Mouse (Mus musculus) neural tube, embryonic 13.5 days (tissue): ENCODE results near the gene Adamts18. TPM values are rescaled to one million over a fixed set of nuclear protein-coding genes. Genes with fewer than 3 reads are reported as not detected.

ENCODE experiments used
- ATAC-seq: fragments of 200-750 bp; cut with Nextera tagmentation; 2 replicates; pipeline ENCODE4 v1.8.0; 2017; ENCODE audit warnings: low read depth, mild to moderate bottlenecking, moderate TSS enrichment, moderate library complexity
- H3K27ac ChIP-seq: fragments of 300-500 bp; sonication (generic); replicated peaks from 2 replicates; pipeline ENCODE4 v1.5.1; 2015; ENCODE audit warnings: moderate library complexity, mild to moderate bottlenecking, inconsistent platforms
- H3K27me3 ChIP-seq: fragments of 300-500 bp; sonication (generic); 2 replicates; pipeline ENCODE4 v1.6.1; 2015; ENCODE audit warnings: mild to moderate bottlenecking, inconsistent platforms
- H3K36me3 ChIP-seq: fragments of 300-500 bp; sonication (generic); 2 replicates; pipeline ENCODE4 v1.6.1; 2015; ENCODE audit warnings: mild to moderate bottlenecking, inconsistent platforms
- H3K4me1 ChIP-seq: fragments of 300-500 bp; sonication (generic); replicated peaks from 2 replicates; pipeline ENCODE4 v1.6.1; 2015; ENCODE audit warnings: inconsistent platforms
- H3K4me2 ChIP-seq: fragments of 300-500 bp; sonication (generic); 2 replicates; pipeline ENCODE4 v1.6.1; 2015; ENCODE audit warnings: inconsistent platforms, mild to moderate bottlenecking, moderate library complexity
- H3K4me3 ChIP-seq: fragments of 300-500 bp; sonication (generic); 2 replicates; pipeline ENCODE4 v1.5.1; 2015; ENCODE audit warnings: mild to moderate bottlenecking, inconsistent platforms
- H3K9ac ChIP-seq: fragments of 300-500 bp; sonication (generic); 2 replicates; pipeline ENCODE4 v1.6.1; 2015; ENCODE audit warnings: moderate library complexity, mild to moderate bottlenecking, inconsistent platforms
- H3K9me3 ChIP-seq: fragments of 300-500 bp; sonication (generic); 2 replicates; pipeline ENCODE4 v1.6.1; 2016; ENCODE audit warnings: inconsistent platforms
- WGBS: fragments of 180-500 bp; shearing (Covaris S2); methylation state at CpG from one replicate; pipeline ENCODE4 v1.1.7; 2015; 5-methylcytosine and 5-hydroxymethylcytosine counted together
- polyA plus RNA-seq: library from polyadenylated mRNA; unstranded; fragments of >200 nt; fragmentation: Nextera tagmentation; extraction: Ambion mirVana; gene quantifications from 2 replicates; pipeline ENCODE4 v1.2.1, GENCODE M21; 2015

Gene Adamts18
- polyA plus RNA-seq, 1 experiment from 2014 or later, result 1.3 TPM

- H3K4me1 ChIP-seq, result peaks cover 13% of the 10 kb centered on the region
- H3K9me3 ChIP-seq, result no peaks in the 10 kb centered on the region
- 85% methylated on average over 8 of the region's 8 CpGs for WGBS
- no peak overlapping the region for H3K4me3 ChIP-seq
- H3K36me3 ChIP-seq, result no peaks in the 10 kb centered on the region
- no peak overlapping the region for H3K27ac ChIP-seq
- no peak overlapping the region for H3K4me2 ChIP-seq
- no peak overlapping the region for H3K9ac ChIP-seq
- H3K27me3 ChIP-seq, result no peaks in the 10 kb centered on the region
- no peak for ATAC-seq
Observed at GRCm38 (mm10) chr8:113725331-113725730, 123.2 kb downstream of the Adamts18 start.

DNA sequence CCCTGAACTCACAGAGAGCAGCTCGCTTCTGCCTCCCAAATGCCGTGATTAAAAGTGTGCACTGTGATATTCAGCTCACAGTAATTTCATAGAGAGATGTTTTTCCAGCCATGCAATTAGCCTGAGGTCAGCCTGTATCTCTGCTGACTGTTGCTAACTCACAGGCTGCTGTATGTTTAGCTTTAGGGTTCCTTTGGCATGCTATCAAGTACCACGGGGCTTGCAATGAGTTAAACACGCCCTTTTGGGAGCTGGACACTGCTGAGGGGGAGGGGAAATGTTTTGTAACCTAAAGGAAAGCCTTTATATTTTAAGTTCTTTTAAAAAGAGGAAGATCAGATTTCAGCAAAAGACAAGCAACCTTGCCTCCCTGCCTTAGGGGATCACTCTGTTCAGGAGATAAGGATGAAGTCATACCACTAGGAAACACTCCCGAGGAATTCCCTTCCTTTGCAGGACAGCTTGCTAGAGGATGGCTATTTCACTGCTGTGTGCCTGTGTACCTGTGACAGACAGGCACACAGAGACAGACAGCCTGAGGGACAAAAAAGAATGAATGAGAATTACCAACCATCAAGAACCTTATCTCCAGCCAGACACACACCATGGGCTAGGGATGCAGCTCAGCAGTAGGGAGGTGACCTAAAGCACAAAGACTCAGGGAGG lies 124.5 kb downstream of the Adamts18 start:
- WGBS, result 67% methylated on average over 5 of the region's 5 CpGs

GRCm38 (mm10) chr8:113721459-113721858 lies 127.1 kb downstream of the Adamts18 start:
- Histone ChIP-seq H3K4me3 (no peak overlapping the region), H3K4me2 (no peak overlapping the region), H3K9ac (no peak overlapping the region), H3K27me3 (no peaks in the 10 kb centered on the region), H3K9me3 (no peaks in the 10 kb centered on the region), H3K27ac (no peak overlapping the region), H3K4me1 (peaks cover 13% of the 10 kb centered on the region), H3K36me3 (no peaks in the 10 kb centered on the region)
- WGBS, result 52% methylated on average over 13 of the region's 13 CpGs
- ATAC-seq, result no peak

More for the DNA sequence above, 124.5 kb downstream of the Adamts18 start:
- Histone ChIP-seq H3K36me3 (no peaks in the 10 kb centered on the region), H3K27ac (no peak overlapping the region), H3K9ac (no peak overlapping the region), H3K4me1 (peaks cover 13% of the 10 kb centered on the region), H3K27me3 (no peaks in the 10 kb centered on the region), H3K4me2 (no peak overlapping the region), H3K4me3 (no peak overlapping the region), H3K9me3 (no peaks in the 10 kb centered on the region)
- ATAC-seq, result no peak

- Histone ChIP-seq H3K4me2 (no peak overlapping the region), H3K36me3 (no peaks in the 10 kb centered on the region), H3K27ac (no peak overlapping the region), H3K9me3 (no peaks in the 10 kb centered on the region), H3K4me3 (no peak overlapping the region), H3K4me1 (peaks cover 3% of the 10 kb centered on the region; the same call in 1 of the 2 replicates), H3K9ac (no peak overlapping the region), H3K27me3 (no peaks in the 10 kb centered on the region)
- WGBS, result 41% methylated on average over 7 of the region's 7 CpGs
- no peak for ATAC-seq
Observed at GRCm38 (mm10) chr8:113704968-113705367, 143.6 kb downstream of the Adamts18 start.

DNA sequence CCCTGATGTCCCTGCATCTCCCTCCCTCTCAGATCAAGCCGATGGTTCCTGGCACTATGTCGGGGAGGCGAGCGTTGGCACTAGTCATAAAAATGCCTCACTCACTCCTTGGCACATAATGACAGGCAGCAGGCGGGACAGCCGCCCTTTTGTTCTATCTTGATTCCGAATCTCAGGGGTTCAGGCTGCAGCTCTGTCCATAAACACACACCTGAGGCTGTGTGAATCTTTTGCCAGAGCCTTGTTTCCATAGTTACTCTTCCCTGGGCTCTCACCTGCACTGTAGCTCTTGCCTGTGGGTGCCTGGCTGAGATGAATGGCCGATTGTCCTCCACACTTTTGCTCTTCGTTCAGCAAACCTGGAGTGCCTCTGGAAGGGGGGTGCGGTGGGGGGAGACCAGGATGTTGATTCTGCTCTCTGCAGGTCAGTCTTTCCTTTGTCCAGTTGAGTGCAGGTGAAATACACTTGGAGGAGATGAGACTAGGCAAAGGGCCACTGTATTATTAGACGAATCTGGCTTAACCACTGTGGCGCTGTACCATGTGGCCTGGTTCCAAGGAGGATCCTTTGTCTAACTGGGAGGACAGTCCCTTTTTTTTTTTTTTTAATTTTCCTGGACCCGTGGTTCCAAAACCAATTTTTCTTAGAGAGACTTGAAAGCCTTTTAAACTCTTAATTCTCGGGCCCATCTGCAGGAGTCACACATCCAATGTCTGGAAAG lies 156.8 kb downstream of the Adamts18 start:
- peaks cover 28% of the 10 kb centered on the region for H3K4me1 ChIP-seq
- ATAC-seq, result peak; percentile 54
- no peaks in the 10 kb centered on the region for H3K9me3 ChIP-seq
- H3K27ac ChIP-seq, result peak overlapping the region; percentile 50
- no peak overlapping the region for H3K4me3 ChIP-seq
- H3K27me3 ChIP-seq, result no peaks in the 10 kb centered on the region
- peak overlapping the region; percentile 20 for H3K4me2 ChIP-seq
- H3K36me3 ChIP-seq, result no peaks in the 10 kb centered on the region
- WGBS, result 43% methylated on average over 14 of the region's 14 CpGs
- no peak overlapping the region for H3K9ac ChIP-seq

DNA sequence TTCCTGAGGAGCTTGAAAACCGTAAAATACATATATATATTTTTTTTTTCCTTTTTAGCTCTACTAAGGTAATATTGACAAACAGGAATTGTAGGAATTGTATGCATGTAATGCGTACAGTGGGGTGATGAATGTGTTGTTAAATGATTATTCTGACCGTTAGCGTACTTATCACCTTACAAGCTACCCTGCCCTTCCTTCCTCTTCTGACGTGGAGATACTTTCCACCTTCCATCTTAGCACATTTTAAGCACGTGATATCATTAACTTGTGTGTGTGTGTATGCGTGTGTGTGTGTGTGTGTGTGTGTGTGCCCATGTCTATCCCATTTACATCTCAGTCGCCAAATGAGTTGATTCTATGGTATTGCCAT lies 160.0 kb downstream of the Adamts18 start:
- no peaks in the 10 kb centered on the region for H3K36me3 ChIP-seq
- no peak for ATAC-seq

GRCm38 (mm10) chr8:113687889-113688542 lies 160.5 kb downstream of the Adamts18 start:
- H3K27me3 ChIP-seq, result no peaks in the 10 kb centered on the region
- 43% methylated on average over 17 of the region's 17 CpGs for WGBS
- H3K27ac ChIP-seq, result no peak overlapping the region
- no peaks in the 10 kb centered on the region for H3K9me3 ChIP-seq
- ATAC-seq, result peak; percentile 57
- no peaks in the 10 kb centered on the region for H3K36me3 ChIP-seq
- H3K9ac ChIP-seq, result no peak overlapping the region
- peak overlapping the region; percentile 15 for H3K4me2 ChIP-seq
- H3K4me1 ChIP-seq, result peaks cover 28% of the 10 kb centered on the region
- no peak overlapping the region for H3K4me3 ChIP-seq

More for the DNA sequence above, 160.0 kb downstream of the Adamts18 start:
- Histone ChIP-seq H3K4me3 (no peak overlapping the region), H3K4me2 (no peak overlapping the region), H3K27me3 (no peaks in the 10 kb centered on the region), H3K27ac (no peak overlapping the region), H3K9me3 (no peaks in the 10 kb centered on the region), H3K9ac (no peak overlapping the region), H3K4me1 (peaks cover 28% of the 10 kb centered on the region)
- WGBS, result 83% methylated on average over 8 of the region's 8 CpGs

GRCm38 (mm10) chr8:113679361-113679760 lies 169.2 kb downstream of the Adamts18 start:
- H3K9me3 ChIP-seq, result no peaks in the 10 kb centered on the region
- no peaks in the 10 kb centered on the region for H3K4me1 ChIP-seq
- H3K9ac ChIP-seq, result no peak overlapping the region
- H3K27ac ChIP-seq, result no peak overlapping the region
- no peak overlapping the region for H3K4me3 ChIP-seq
- H3K4me2 ChIP-seq, result no peak overlapping the region
- no peaks in the 10 kb centered on the region for H3K27me3 ChIP-seq
- H3K36me3 ChIP-seq, result no peaks in the 10 kb centered on the region
- 86% methylated on average over 3 of the region's 3 CpGs for WGBS
- no peak for ATAC-seq

GRCm38 (mm10) chr8:113676811-113677210 lies 171.7 kb downstream of the Adamts18 start:
- 83% methylated on average over 1 of the region's 1 CpGs for WGBS
- H3K4me1 ChIP-seq, result no peaks in the 10 kb centered on the region
- H3K36me3 ChIP-seq, result no peaks in the 10 kb centered on the region
- H3K9me3 ChIP-seq, result no peaks in the 10 kb centered on the region
- H3K4me3 ChIP-seq, result no peak overlapping the region
- ATAC-seq, result no peak
- no peak overlapping the region for H3K27ac ChIP-seq
- no peak overlapping the region for H3K4me2 ChIP-seq
- no peak overlapping the region for H3K9ac ChIP-seq
- H3K27me3 ChIP-seq, result no peaks in the 10 kb centered on the region

DNA sequence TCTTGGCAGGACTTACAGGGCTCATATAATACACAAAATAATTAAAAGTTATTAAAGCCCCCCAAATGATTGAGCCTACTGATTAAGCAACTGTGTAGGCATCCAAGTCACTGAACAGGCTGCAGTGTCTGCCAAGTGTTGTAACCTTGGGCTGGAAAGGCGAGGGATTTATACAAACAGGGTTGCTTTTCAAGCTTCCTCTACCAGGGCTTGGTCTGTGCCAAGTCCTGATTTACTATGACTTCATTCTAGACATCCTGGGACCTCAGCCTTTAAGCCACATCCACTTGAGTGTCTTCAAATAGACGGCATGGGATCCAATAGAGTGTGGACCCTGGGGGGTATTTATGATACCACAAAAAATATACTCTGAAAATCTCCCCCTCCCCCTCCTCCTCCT lies 173.3 kb downstream of the Adamts18 start:
- H3K9me3 ChIP-seq, result no peaks in the 10 kb centered on the region
- no peaks in the 10 kb centered on the region for H3K36me3 ChIP-seq
- no peak overlapping the region for H3K4me3 ChIP-seq
- no peak overlapping the region for H3K9ac ChIP-seq
- H3K27me3 ChIP-seq, result no peaks in the 10 kb centered on the region
- WGBS, result 62% methylated on average over 2 of the region's 2 CpGs
- no peak for ATAC-seq
- H3K27ac ChIP-seq, result no peak overlapping the region
- no peak overlapping the region for H3K4me2 ChIP-seq
- no peaks in the 10 kb centered on the region for H3K4me1 ChIP-seq

DNA sequence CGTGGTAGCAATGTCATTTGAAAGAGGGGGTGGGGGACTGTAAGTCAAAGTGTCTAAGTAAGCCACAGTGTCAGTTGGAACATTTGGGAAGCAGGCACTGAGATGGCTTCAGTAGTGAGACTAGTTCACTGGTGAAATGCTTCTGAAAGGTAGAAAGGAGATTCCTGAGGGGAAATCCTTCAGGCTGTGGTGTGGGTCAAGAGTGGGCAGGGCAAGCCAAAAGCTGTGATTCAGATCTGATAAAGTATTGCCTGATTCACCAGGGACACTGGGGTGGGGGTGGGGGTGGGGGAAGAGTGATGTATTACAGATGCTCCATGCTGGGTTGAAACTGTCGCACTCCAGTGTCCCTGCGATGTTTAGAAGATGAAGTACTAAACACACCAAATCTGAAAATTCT lies 173.9 kb downstream of the Adamts18 start:
- no peak overlapping the region for H3K27ac ChIP-seq
- H3K4me1 ChIP-seq, result no peaks in the 10 kb centered on the region
- no peak for ATAC-seq
- H3K9me3 ChIP-seq, result no peaks in the 10 kb centered on the region
- H3K4me3 ChIP-seq, result no peak overlapping the region
- WGBS, result 71% methylated on average over 3 of the region's 3 CpGs
- H3K4me2 ChIP-seq, result no peak overlapping the region
- H3K36me3 ChIP-seq, result no peaks in the 10 kb centered on the region
- H3K9ac ChIP-seq, result no peak overlapping the region
- H3K27me3 ChIP-seq, result no peaks in the 10 kb centered on the region

DNA sequence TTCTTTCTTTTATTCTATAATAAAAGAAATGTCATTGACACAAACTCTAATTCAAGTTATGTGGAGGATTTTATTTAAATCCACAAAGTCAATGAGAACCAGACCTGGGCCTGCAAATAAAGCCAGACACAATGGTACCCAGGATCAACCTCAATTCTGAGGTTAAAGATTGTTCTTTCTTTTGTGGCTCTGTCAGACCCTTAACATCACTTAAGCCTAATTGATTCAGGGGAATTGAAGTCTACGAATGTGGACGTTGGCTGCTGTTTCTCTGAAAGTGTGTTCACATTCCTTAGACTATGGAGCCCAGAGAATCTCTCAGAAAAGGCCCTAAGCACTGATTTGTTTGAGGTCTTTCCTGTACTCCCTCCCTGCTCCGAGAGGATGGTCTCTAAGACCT lies 175.2 kb downstream of the Adamts18 start:
- 42% methylated on average over 3 of the region's 3 CpGs for WGBS
- H3K9me3 ChIP-seq, result no peaks in the 10 kb centered on the region
- H3K27me3 ChIP-seq, result no peaks in the 10 kb centered on the region
- no peak overlapping the region for H3K27ac ChIP-seq
- H3K4me3 ChIP-seq, result no peak overlapping the region
- ATAC-seq, result no peak
- no peak overlapping the region for H3K4me2 ChIP-seq
- no peaks in the 10 kb centered on the region for H3K36me3 ChIP-seq
- no peak overlapping the region for H3K9ac ChIP-seq
- no peaks in the 10 kb centered on the region for H3K4me1 ChIP-seq
